8 mouse cellular contexts compared by ENCODE assay signal in the genomic region with DNA sequence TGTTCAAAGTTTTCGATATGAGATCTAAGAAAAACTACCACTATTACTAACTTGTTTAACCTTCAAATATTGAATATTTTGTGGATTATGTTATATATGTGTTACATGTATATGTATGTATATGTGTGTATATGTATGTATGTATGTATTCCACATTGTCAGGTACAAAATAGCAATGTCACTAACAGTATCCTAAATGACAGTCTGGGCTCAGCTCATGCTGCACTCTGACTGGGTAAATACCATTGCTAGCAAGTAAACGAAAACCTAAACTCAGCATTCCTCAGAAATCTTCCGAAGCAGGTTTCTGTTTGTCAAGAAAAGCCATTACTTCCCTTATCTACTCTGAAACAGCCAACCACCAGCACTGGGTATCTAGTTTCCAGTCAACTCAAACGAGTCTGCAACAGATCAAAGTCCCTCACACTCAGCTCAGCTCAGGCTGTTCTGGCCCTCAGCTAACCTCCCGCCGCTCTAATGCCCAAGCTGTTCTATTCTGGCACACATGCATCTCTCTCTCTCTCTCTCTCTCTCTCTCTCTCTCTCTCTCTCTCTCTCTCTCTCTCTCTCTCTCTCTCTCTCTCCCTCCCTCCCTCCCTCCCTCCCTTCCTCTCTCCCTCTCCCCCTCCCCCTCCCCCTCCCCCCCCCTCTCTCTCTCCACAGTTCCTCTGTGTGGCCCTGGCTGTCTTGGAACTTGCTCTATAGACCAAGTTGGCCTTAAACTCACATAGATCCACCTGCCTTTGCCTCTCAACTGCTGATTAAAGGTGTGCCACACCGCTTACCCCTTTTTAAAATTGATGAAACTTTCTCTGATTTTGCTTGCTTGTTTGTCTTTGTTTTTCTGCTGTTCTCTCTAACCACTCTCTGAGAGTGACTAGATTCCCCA. TPM values are rescaled to one million over a fixed set of nuclear protein-coding genes. Genes with fewer than 3 reads are reported as not detected.
DNase-seq lines count a peak whose midpoint lies in the region; ATAC-seq lines count a peak whose summit lies in the region.

No protein-coding gene starts in this region.

- peak overlapping the region in 1 of 2 experiments; percentile 9; a peak in 1 of 4 replicates for H3K4me3 ChIP-seq in heart, embryonic 14.5 days (ENCODE audit: control insufficient read depth in 1 of 2, insufficient read depth in 1 of 2, low read depth in 1 of 2, low read length in 2 of 2)

- peak; percentile 81 for ATAC-seq in heart, embryonic 14.5 days (ENCODE audit: insufficient number of reproducible peaks, insufficient read depth, low FRiP score, low read depth)
- ATAC-seq in megakaryocyte progenitor cell, adult 5-6 weeks (replicated peaks; ENCODE audit: poor library complexity): peak; percentile 98
- ATAC-seq in inflammation-experienced regulatory T-cells, adult 6 months: no peak

- H3K9ac ChIP-seq in heart, embryonic 14.5 days (ENCODE audit: low read length): no peak overlapping the region; the same call in 1 of the 2 replicates

- 25% methylated on average over 7 of the region's 7 CpGs for WGBS in heart, embryonic 14.5 days

- H3K4me1 ChIP-seq in heart, embryonic 14.5 days (ENCODE audit: control insufficient read depth in 2 of 2, insufficient read depth in 2 of 2, low read length in 2 of 2): peaks cover 2 to 8% of the 10 kb centered on the region in 2 experiments; a peak in 1 of 4 replicates

- peak overlapping the region; percentile 41 for H3K4me2 ChIP-seq in heart, embryonic 14.5 days (ENCODE audit: low read length)

- no peak for DNase-seq in heart, adult 9 months (ENCODE audit: low spot score in 2 of 2)
- peak; percentile 76 for DNase-seq in c-Kit-positive CD71-positive TER-119-positive erythroid progenitor cells, embryonic 14.5 days (ENCODE audit: low spot score)
- DNase-seq in kidney, adult 18-20 months: peak; percentile 4
- no peak for DNase-seq in ovary, postnatal 14 days (ENCODE audit: low spot score)
- DNase-seq in right cerebral cortex, postnatal 14 days: no peak

- H3K36me3 ChIP-seq in heart, embryonic 14.5 days (ENCODE audit: control insufficient read depth, insufficient read depth, low read length): no peaks in the 10 kb centered on the region

- H3K27me3 ChIP-seq in heart, embryonic 14.5 days (ENCODE audit: control insufficient read depth, insufficient read depth, low read length): no peaks in the 10 kb centered on the region

- H3K27ac ChIP-seq in heart, embryonic 14.5 days (replicated peaks in 1 of 2; ENCODE audit: control insufficient read depth in 1 of 2, insufficient read depth in 1 of 2, low read depth in 2 of 2, low read length in 2 of 2): peak overlapping the region; percentile 46 to 69; a peak in 3 of 4 replicates

- H3K9me3 ChIP-seq in heart, embryonic 14.5 days (ENCODE audit: control insufficient read depth, low read length): no peaks in the 10 kb centered on the region

RNA-seq across cellular contexts. Expression of a gene that starts 9.5 kb away (rescaled TPM):
- 108 and 113 TPM in 2 replicates for polyA plus RNA-seq in heart, embryonic 14.5 days (2014; fragmentation: Nextera tagmentation; extraction: Ambion mirVana)
- 96.6 and 97.3 TPM in 2 replicates for total RNA-seq in megakaryocyte progenitor cell, adult 5-6 weeks (2015)
- 150 and 162 TPM in 2 replicates for total RNA-seq in megakaryocyte progenitor cell, adult 5-6 weeks (2017)
- polyA plus RNA-seq in inflammation-experienced regulatory T-cells, adult 6 months (2017; shearing (Covaris generic)): 100 to 1,000 TPM in 1 of 3 experiments, 10 to 100 TPM in 2; 48.7 to 197 (median 55.1) TPM

Comparison
In these comparisons a context has a peak if more than half of its experiments do, and no peak if none do; other contexts are left out.
1. DNase-seq: peak in c-Kit-positive CD71-positive TER-119-positive erythroid progenitor cells, embryonic 14.5 days (single experiment) and kidney, adult 18-20 months (single experiment); none in heart, adult 9 months (0 of 2), ovary, postnatal 14 days (single experiment) and right cerebral cortex, postnatal 14 days (single experiment).